Mouse (Mus musculus) adrenal gland, postnatal 36 days (tissue): ENCODE data around the gene 1520401A03Rik. TPM values are rescaled to one million over a fixed set of nuclear protein-coding genes. Genes with fewer than 3 reads are reported as not detected.

Experiments
- DNase-seq, 2 experiments: peaks; one replicate each; pipeline ENCODE4 v3.0.0; 2021; ENCODE audit warnings: mixed read lengths in 1 of 2
- total RNA-seq, 2 experiments: library from RNA; stranded (reverse); gene quantifications; 2 replicates each; pipeline ENCODE4 v1.2.3; 2021

Gene 1520401A03Rik
- total RNA-seq, 2 experiments from 2014 or later = 7.7 to 23.0 TPM

DNA sequence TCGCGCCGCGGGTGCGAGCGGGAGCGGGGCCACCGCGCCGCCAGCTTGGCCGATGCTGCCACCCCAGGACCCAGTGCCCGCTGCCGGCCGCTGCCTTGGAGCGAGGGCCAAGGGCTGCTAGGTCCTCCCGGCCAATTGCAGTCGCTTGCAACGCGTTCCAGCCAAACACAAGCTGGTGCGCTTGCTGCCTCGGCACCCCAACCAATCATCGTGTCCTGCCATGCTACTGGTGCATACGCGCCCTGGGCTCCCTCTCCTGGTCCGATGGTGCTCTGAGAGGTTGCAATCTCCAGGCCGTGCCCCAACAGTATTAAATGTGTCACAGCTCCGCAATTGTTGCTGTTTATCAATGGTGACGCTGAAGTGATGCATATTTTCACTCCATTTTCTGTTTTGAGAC, 22.5 kb downstream of the 1520401A03Rik start:
- DNase-seq = peak; percentile 95 to 96

DNA sequence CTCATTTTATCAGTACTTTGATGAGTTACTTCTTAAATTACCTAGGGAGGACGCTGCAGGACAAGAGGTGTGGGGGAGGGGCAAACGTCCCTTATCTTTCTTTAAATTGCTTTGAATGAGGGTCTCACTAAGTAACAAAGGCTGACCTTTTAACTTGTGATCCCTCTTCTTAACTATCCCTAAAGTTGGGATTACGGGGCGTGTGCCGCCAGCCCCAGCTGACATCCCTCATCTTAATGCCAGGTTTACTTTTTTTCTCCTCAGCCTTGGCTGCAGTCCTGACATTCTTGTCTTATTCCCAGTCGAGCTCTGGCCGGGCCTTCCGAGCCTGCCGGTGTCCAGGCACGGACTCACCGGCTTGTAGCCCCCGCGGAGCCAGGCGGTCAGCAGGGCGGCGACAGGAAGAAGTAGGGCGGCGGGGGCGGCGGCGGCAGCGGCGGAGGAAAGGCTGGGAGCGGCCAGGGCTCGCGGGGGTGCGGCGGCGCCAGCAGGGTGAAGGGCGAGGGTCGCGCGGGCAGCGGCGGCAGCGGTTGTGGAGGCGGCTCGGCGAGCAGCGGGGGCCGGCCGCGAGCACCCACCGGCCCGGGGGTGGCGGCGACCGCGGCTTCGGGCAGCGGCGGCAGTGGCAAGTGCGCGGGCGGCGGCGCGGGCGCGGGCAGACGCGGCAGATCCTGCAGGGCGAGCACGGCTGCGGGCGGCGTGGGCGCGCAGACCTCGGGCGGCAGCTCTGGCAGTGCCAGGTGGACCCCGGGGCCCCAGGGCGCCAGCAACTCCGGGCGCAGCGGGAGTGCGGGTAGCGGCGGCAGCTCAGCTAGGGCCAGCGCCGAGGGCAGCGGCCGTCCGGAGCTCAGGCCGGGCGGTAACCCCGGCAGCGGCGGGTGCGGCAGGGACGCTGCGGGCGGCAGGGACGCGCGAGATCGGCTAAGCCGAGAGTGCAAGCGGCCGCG, 23.2 kb downstream of the 1520401A03Rik start:
- DNase-seq = peak; percentile 68 to 71

DNA sequence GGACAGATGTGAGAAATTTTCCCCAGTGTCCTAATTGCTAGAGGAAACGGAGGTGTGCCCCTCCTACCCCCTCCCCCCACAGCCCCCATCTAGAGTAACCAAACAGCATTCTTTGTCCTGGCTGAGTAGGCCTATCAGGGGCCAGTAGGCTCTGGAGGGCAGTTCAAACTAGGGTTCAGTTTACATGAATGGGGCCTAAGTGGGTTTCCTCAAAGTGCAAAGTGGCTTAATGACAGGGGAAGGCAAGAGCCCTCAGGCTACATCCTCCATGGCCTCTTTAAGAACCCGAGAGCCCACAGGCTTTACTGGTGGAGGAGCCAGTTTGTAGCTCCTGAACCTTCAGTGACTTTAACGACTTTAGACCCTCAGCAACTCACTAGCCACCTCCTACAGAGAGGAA, 26.8 kb downstream of the 1520401A03Rik start:
- no peak for DNase-seq

DNA sequence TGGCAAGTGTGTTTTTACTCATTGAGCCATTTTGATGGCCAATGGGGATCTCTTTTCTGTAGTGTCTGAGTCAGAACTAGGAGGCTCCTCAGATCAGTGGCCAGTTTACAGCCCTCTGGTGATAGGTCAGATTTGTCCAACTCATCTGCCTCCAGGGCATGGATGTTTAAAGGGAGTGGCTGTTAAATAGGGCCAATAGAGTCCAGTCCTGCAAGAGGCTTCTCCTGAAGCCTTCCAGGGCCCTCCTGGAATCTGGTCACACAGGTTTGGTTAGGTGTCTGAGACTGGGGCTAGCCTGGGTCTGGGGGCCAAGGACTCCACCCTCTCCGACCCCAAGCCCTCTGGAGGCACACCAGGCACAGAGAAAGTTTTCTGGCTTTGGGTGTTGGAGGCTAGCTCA, 28.1 kb downstream of the 1520401A03Rik start:
- no peak for DNase-seq

GRCm38 (mm10) chr17:23683856-23684672, 38.5 kb downstream of the 1520401A03Rik start, which contains the start of gene Cldn9:
Cldn9 (minus strand) TSS chr17:23684026.
- DNase-seq = no peak

DNA sequence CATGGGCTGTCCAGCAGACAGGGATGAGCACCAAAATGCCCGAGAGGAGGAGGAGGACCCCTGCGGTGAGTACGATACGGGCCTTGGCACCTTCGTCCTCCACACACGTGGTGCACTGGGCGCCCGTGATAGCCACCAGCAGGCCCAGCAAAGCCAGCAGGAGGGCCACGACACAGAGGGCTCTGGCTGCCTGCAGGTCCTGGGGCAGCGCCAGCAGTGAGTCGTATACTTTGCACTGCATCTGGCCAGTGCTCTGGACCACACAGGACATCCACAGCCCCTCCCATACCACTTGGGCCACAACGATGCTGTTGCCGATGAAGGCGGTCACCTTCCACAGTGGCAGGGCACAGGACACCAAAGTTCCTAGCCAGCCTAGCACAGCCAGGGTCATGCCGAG, 39.4 kb downstream of the 1520401A03Rik start:
- DNase-seq = no peak

GRCm38 (mm10) chr17:23682530-23682929, 40.1 kb downstream of the 1520401A03Rik start:
- DNase-seq = no peak

- no peak for DNase-seq
Observed at GRCm38 (mm10) chr17:23682092-23682491, 40.5 kb downstream of the 1520401A03Rik start.

DNA sequence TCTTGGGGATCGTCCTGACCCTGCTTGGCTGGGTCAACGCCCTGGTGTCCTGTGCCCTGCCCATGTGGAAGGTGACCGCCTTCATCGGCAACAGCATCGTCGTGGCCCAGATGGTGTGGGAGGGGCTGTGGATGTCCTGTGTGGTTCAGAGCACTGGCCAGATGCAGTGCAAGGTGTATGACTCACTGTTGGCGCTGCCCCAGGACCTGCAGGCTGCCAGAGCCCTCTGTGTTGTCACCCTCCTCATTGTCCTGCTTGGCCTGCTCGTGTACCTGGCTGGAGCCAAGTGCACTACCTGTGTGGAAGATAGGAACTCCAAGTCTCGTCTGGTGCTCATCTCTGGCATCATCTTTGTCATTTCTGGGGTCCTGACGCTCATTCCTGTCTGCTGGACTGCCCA, 41.5 kb downstream of the 1520401A03Rik start:
- DNase-seq = peak; percentile 71 to 74

DNA sequence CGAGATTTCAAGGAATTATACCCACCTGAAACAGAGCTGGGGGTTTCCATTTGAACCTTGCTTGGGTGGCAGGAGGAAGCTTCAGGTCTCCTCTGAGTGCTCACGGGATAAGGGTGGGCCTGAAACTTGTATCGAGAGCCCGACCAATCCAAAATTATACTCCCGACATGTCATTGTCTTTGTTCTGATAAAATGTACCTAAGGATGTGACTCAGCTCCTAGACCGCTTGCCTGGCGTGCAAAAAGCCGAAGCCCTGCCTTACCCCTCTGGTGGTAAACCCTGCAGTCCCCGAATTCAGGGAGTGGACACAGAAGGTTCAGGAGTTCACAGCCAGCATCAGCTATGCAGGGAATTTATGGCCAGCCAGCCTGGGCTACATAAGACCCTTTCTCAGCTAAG, 42.2 kb downstream of the 1520401A03Rik start:
- DNase-seq = no peak

DNA sequence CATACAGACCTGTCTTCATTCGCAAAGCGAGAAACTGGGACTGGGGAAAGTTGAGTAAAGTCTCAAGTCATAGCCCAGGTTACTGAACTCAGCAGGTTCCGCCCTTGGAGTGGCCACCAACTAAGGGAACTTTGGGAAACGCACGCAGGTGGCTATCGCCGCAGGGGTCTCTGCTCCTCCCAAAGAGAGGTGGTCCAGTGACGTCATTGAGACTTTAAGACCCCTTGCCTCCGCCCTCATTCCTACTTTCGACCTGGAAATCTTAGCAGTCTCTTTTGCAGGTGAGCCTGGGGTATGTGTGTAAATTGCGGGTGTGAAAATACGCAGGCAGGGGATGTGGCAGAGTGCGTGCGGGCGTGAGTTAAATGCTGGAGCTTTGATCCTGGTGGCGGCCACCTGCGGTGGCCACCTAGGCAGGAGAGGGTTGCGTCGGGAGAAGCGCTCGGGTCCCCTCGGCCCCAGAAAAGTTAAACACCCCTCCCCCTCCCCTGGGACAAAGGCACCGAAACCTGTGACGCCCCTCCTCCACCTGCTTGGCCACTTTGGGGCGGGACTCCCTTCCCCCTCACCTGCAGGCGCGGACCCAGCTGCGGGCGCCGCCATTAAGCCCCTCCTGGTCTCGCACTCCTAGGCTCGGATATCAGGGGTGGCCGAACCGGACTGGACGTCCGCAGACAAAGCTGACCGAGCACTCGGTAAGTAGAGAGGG, 43.3 kb downstream of the 1520401A03Rik start, which contains the start of gene Cldn6:
Gene Cldn6 (plus strand): TSS at position 123 of the 709 bp plus-strand sequence.
- no peak for DNase-seq

DNA sequence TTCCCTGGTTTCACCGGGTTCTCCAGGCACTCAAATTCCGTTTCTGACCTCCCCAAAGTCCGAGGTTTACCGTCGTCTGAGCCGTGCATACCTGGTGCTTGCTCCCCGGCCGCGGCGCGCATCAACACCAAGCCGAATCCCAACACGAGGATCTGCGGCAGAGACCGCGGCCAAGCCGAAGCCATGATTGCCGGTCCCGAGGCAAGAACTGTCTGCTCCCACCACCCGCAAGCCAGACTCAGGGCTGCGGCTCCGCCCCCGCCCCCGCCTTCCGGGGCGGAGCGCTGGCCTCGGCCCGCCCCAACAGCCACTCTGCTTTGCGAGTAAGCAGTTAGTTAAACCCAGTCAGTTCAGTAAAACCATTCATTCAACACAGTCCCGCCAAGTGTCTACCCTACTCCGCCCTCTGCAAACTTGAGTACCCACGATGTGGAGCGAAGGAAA, 45.3 kb downstream of the 1520401A03Rik start, which contains the start of gene Tnfrsf12a:
Gene Tnfrsf12a (minus strand): TSS at position 233 of the 444 bp plus-strand sequence.
- peak; percentile 92 to 93 for DNase-seq

GRCm38 (mm10) chr17:23676473-23677031, 46.0 kb downstream of the 1520401A03Rik start:
- peak; percentile 90 to 91 for DNase-seq

DNA sequence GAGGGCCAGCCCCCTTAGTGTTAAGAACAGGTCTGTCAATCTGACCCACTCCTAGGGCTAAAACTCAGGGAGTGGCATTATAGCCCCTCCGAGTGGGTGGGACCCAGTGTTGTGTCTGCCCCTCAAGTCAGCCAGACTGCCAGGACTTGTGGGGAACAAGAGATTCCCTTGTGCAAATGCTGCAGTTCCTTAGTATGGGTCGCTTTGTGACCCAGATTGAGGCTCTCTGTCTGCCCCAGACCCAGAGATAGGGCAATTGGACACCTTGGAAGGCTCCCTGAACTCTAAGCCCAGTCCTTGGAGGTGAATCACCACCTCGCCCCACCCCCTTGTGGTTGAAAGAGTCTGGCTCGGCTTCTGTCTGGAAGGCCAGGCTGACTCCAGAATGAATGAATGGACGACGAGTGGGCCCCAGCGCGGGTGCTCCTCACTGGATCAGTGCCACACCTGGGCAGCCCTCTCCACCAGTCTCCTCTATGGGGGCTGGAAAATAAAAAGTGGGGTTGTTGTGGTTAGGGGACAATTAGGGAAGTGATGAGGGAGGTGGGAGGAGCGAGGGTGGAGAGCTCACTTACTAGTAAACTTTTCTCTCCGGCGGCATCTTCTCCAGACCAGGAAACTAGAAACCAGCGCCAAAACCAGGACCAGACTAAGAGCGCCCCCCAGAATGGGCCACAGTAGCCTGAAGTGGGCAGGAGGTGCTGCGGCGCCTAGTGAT, 46.9 kb downstream of the 1520401A03Rik start:
- DNase-seq = peak; percentile 88 to 90

- peak; percentile 88 to 91 for DNase-seq
Observed at GRCm38 (mm10) chr17:23675127-23675526, 47.5 kb downstream of the 1520401A03Rik start.

DNA sequence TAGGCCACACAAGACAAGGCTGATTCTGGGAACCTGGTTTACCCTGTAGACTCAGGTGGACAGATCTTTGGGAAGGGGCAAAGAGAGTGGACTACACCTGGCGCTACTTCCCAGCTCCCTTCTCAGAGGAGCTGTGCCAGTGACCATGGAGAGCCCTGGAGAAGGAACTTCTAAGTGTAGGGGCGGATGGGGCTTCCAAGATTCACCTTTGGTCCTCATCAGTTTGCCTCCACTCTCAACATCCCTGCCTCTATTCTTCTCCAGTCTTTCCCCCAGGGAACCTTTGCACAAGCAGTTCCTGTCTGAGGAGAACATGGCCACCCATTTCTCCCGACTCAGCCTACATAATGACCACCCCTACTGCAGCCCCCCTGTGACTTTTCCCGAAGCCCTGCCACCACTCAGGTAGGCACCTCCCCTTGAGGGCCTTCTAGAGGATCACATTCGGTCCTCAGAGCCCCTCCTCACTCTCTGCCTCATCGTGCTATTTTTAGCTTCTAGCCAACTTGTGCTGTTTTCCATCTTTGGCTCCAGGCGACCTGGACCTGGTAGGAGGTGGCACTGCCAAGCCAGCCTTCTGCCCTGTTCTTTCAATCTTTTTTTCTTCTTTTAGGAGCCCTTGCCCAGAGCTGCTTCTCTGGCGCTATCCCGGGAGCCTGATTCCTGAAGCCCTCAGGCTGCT, 48.2 kb downstream of the 1520401A03Rik start:
- DNase-seq = peak; percentile 28 to 31

DNA sequence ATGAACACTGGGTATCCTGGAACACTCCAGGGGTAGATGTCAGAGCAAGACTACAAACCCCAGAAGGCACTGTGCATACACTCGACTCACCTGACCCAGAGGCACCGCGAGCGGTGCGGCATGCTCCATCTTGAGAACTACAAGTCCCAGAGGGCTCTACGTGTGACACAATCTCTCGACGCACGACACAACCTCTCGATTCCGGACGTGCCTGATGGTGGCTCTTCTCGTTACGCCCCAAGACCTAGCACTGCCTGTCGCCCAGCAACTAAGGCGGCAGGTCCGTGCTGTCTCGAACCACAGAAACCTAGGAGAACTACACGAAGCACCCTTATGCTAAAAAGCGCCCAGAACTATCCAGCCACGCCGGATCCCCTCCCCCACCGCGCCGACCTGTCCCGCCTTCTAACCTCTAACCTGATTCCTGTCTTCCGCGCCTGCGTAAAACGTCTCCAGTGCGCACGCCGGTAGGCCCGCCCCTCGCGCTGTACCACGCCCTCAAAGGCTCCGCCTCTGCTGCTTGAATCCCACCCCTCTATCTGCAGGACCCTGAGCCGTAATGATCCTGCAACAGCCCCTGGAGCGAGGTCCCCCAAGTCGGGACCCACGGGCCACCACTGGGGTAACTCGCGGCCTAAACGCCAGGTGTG, 49.0 kb downstream of the 1520401A03Rik start, which contains the start of the genes Hcfc1r1 and Thoc6:
Gene Hcfc1r1 (plus strand): TSS at position 173 of the 650 bp plus-strand sequence.
Gene Thoc6 (minus strand): TSS at position 459 of the 650 bp plus-strand sequence.
- DNase-seq = peak; percentile 92 to 94

- no peak for DNase-seq
Observed at GRCm38 (mm10) chr17:23672761-23673160, 49.8 kb downstream of the 1520401A03Rik start.

DNA sequence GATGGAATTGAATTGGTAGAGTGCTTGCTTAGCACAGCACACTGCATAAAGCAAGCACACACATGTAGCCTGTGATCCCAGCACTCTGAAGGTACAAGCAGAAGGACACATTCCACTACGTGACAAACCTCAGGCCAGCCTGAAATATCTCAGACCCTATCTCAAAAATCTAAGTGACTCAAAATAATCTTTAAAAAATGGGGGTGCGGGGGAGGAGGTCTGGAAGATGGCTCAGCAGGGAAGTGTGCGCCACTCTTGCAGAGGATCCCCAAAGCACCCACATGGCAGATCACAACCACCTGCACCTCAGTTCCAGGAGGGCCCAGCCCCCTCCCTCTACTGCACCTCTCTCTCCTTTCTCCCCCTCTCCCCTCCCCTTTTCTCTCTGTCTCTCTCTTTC, 51.1 kb downstream of the 1520401A03Rik start:
- DNase-seq = no peak
